Mouse (Mus musculus): ENCODE results near the gene BC048679.

DNA sequence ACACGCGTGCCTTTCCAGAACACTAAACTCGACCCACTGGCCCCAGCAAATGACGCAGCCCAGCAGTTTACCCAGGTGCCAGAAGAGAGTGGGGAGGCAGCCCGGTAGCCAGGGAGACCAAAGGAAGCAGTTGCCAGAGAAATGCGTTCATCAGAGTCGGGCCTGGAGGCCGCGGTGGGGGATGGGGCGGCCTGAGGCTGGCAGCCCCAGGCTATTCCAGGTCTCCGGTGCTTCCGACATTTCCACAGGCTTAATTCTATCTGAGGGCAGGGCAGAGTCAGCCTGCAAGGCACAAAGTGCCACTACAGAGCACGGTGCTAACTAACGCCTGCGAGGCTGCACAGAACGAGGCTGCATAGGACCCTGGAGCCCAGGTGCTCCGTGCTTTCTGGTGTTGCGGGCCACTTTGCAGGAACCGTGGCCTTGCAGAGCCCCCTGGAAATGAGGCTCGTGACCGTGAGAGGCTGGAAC lies 45.1 kb downstream of the BC048679 start:
- TF ChIP-seq CTCF (IDR thresholded peaks at IDR 0.05; ENCODE audit: borderline replicate concordance, extremely low read depth, insufficient read depth, insufficient read length) (no peak), POLR2A (IDR thresholded peaks at IDR 0.05; ENCODE audit: borderline replicate concordance, extremely low read depth, insufficient read depth, insufficient read length, poor library complexity, severe bottlenecking) (no peak)
